Mouse (Mus musculus): ENCODE measurements around the gene Trmo.

Gene Trmo

GRCm38 (mm10) chr4:46374869-46375368 lies 14.3 kb downstream of the Trmo start:
- in situ Hi-C loops (cut with MboI; ENCODE audit: unreplicated experiment in 2 of 2), result loop anchor here in 1 of 2 experiments (25.0 kb wide), 1 partner anchor 662 kb away; no protein-coding TSS in a partner anchor

- in situ Hi-C loops (cut with MboI; ENCODE audit: unreplicated experiment in 2 of 2), result loop anchor here in 1 of 2 experiments (25.0 kb wide), 1 partner anchor 663 kb away; no protein-coding TSS in a partner anchor
Measured at GRCm38 (mm10) chr4:46374455-46374854, 14.8 kb downstream of the Trmo start.

- in situ Hi-C loops (cut with MboI; ENCODE audit: unreplicated experiment in 2 of 2), result loop anchor here in 1 of 2 experiments (25.0 kb wide), 1 partner anchor 666 kb away; no protein-coding TSS in a partner anchor
Measured at GRCm38 (mm10) chr4:46371030-46371429, 18.2 kb downstream of the Trmo start.

GRCm38 (mm10) chr4:46370406-46370805 lies 18.8 kb downstream of the Trmo start:
- in situ Hi-C loops (cut with MboI; ENCODE audit: unreplicated experiment in 2 of 2), result loop anchor here in 1 of 2 experiments (25.0 kb wide), 1 partner anchor 667 kb away; no protein-coding TSS in a partner anchor

- in situ Hi-C loops (cut with MboI; ENCODE audit: unreplicated experiment in 2 of 2), result loop anchor here in 1 of 2 experiments (25.0 kb wide), 1 partner anchor 668 kb away; no protein-coding TSS in a partner anchor
Measured at GRCm38 (mm10) chr4:46369070-46369469, 20.2 kb downstream of the Trmo start.

- in situ Hi-C loops (cut with MboI; ENCODE audit: unreplicated experiment in 2 of 2), result loop anchor here in 1 of 2 experiments (25.0 kb wide), 1 partner anchor 670 kb away; no protein-coding TSS in a partner anchor
Measured at GRCm38 (mm10) chr4:46367487-46367959, 21.7 kb downstream of the Trmo start.

GRCm38 (mm10) chr4:46364360-46364759 lies 24.9 kb downstream of the Trmo start:
- in situ Hi-C loops (cut with MboI; ENCODE audit: unreplicated experiment in 2 of 2), result loop anchor here in 1 of 2 experiments (25.0 kb wide), 1 partner anchor 673 kb away; no protein-coding TSS in a partner anchor

GRCm38 (mm10) chr4:46361258-46361657 lies 28.0 kb downstream of the Trmo start:
- in situ Hi-C loops (cut with MboI; ENCODE audit: unreplicated experiment in 2 of 2), result loop anchor here in 1 of 2 experiments (25.0 kb wide), 1 partner anchor 676 kb away; no protein-coding TSS in a partner anchor

GRCm38 (mm10) chr4:46359539-46360253 lies 29.5 kb downstream of the Trmo start:
- in situ Hi-C loops (cut with MboI; ENCODE audit: unreplicated experiment in 2 of 2), result loop anchor here (10.0 to 25.0 kb wide), 3 partner anchors 145 to 685 kb away; no protein-coding TSS in a partner anchor

- in situ Hi-C loops (cut with MboI; ENCODE audit: unreplicated experiment in 2 of 2), result loop anchor here (10.0 to 25.0 kb wide), 3 partner anchors 142 to 688 kb away; no protein-coding TSS in a partner anchor
Measured at GRCm38 (mm10) chr4:46356351-46357133, 32.7 kb downstream of the Trmo start.

- in situ Hi-C loops (cut with MboI; ENCODE audit: unreplicated experiment in 2 of 2), result loop anchor here (10.0 to 25.0 kb wide), 3 partner anchors 138 to 692 kb away; no protein-coding TSS in a partner anchor
Measured at GRCm38 (mm10) chr4:46353045-46353444, 36.2 kb downstream of the Trmo start.

GRCm38 (mm10) chr4:46349530-46349929 lies 39.7 kb downstream of the Trmo start:
- in situ Hi-C loops (cut with MboI; ENCODE audit: unreplicated experiment in 2 of 2), result no loop called here

GRCm38 (mm10) chr4:46348897-46349296 lies 40.3 kb downstream of the Trmo start:
- in situ Hi-C loops (cut with MboI; ENCODE audit: unreplicated experiment in 2 of 2), result no loop called here

- in situ Hi-C loops (cut with MboI; ENCODE audit: unreplicated experiment in 2 of 2), result no loop called here
Measured at GRCm38 (mm10) chr4:46347580-46348515, 41.4 kb downstream of the Trmo start.

- in situ Hi-C loops (cut with MboI; ENCODE audit: unreplicated experiment in 2 of 2), result no loop called here
Measured at GRCm38 (mm10) chr4:46347141-46347540, 42.1 kb downstream of the Trmo start.

- in situ Hi-C loops (cut with MboI; ENCODE audit: unreplicated experiment in 2 of 2), result no loop called here
Measured at GRCm38 (mm10) chr4:46346221-46346620, 43.0 kb downstream of the Trmo start.

GRCm38 (mm10) chr4:46345773-46346100 lies 43.5 kb downstream of the Trmo start:
- in situ Hi-C loops (cut with MboI; ENCODE audit: unreplicated experiment in 2 of 2), result no loop called here

GRCm38 (mm10) chr4:46345056-46345772 lies 44.0 kb downstream of the Trmo start:
- in situ Hi-C loops (cut with MboI; ENCODE audit: unreplicated experiment in 2 of 2), result no loop called here

- in situ Hi-C loops (cut with MboI; ENCODE audit: unreplicated experiment in 2 of 2), result no loop called here
Measured at GRCm38 (mm10) chr4:46344288-46344687, 44.9 kb downstream of the Trmo start.

Data from v-Abl transformed pro-B cells (cell line).